Mouse (Mus musculus): Measurements from ENCODE around the gene Lancl2.

DNA sequence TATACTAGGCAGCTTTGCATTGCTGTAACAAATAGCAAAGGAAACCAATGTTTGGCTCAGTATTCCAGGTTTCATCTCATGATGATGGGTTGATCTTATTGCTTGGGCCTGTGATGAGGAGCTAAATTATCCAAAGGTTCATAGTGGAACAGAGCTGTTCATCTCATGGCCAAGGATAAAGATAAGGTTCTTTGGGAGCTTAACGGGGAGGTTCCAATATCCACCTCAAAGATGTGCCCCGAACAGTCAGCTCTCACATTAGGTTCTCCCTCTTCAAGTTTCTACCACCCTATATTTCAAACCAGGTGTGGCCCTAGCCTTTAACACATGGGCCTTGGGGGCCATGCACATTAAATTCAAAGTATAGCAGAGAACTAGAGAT lies 43.4 kb downstream of the Lancl2 start:
- TF ChIP-seq CTCF (IDR thresholded peaks at IDR 0.05; ENCODE audit: borderline replicate concordance, insufficient read depth, low read depth, low read length), result no peak
- no peak for TF ChIP-seq POLR2A (IDR thresholded peaks at IDR 0.05; ENCODE audit: borderline replicate concordance, insufficient read depth, low read length)

Measured in cerebellum, adult 2 months (tissue).